Mouse (Mus musculus): ENCODE data around the gene Ppp1r37.

DNA sequence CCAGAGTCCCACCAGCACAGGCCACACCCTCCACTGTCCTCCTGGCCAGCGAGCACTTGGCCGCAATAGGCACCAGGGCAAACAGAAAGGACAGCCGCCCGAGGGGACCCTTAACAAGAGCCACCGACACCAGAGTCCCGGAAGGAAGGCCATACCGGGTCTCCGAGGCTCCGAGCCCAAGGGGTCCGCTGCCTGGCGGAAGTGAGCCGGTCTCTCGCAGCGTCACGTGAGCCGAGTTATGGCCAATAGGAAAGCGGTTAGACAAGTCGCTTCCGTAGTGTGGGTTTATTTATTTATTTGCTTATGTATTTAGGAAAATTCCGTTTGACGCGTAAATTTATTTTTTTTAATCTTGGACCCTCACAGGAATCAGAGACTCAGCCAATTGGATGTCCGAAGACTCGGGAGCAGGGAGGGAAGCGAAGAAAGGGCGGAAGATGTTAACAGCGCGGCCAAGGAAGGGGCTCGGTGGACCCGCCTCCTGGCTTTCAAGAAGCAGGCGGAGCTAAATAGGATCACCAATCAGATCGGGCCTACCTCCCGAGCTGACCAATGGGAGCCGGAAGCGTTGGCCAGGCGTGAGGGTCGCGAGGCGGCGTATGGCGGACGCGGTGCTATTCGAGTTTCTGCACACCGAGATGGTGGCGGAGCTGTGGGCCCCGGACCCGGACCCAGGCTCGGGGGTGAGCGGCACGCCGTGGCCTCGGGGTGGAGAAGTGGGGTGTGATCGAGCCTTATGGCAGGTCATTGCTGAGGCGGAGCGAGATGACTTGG lies 54.5 kb downstream of the Ppp1r37 start, which contains the start of the genes Bloc1s3 and Trappc6a:
- peak; percentile 64 for TF ChIP-seq POLR2A (IDR thresholded peaks at IDR 0.05; ENCODE audit: low read depth, low read length)
- TF ChIP-seq CTCF (IDR thresholded peaks at IDR 0.05; ENCODE audit: extremely low read depth, insufficient read length, insufficient replicate concordance, low read depth, low read length), result no peak; the same call in 1 of the 2 replicates

All from small intestine, adult 2 months (tissue).